Mouse (Mus musculus) kidney, embryonic 14.5 days (tissue): Measurements from ENCODE around the gene Ddb1. TPM values are rescaled to one million over a fixed set of nuclear protein-coding genes. Genes with fewer than 3 reads are reported as not detected.

Experiments used
- polyA plus RNA-seq: library from polyadenylated mRNA; unstranded; fragments of >200 nt; fragmentation: Nextera tagmentation; extraction: Ambion mirVana; gene quantifications from 2 replicates; pipeline ENCODE4 v1.2.1, GENCODE M21; 2014

Ddb1 gene
- polyA plus RNA-seq, 1 experiment from 2014 or later = 353 TPM

Other genes with a start within 250 kb of the Ddb1 start
- gene Syt7, start 216.2 kb upstream of the Ddb1 start, polyA plus RNA-seq = 2.1 and 2.3 TPM in 2 replicates
- 0.91 and 1.0 TPM in 2 replicates for gene Lrrc10b, start 147.9 kb upstream of the Ddb1 start, polyA plus RNA-seq
- gene Ppp1r32, start 122.4 kb upstream of the Ddb1 start, polyA plus RNA-seq = not detected in 2 replicates
- gene Cpsf7, start 80.1 kb upstream of the Ddb1 start, polyA plus RNA-seq = 40.7 and 63.0 TPM in 2 replicates
- gene Sdhaf2, start 79.2 kb upstream of the Ddb1 start, polyA plus RNA-seq = 65.1 and 65.6 TPM in 2 replicates
- 57.6 and 67.5 TPM in 2 replicates for gene Tmem216, start 49.1 kb upstream of the Ddb1 start, polyA plus RNA-seq
- gene Cyb561a3, start 28.2 kb upstream of the Ddb1 start, polyA plus RNA-seq = 10.5 and 14.1 TPM in 2 replicates
- gene Tmem138, start 28.0 kb upstream of the Ddb1 start, polyA plus RNA-seq = 57.9 and 59.2 TPM in 2 replicates
- gene Tkfc, start 327 bp downstream of the Ddb1 start, polyA plus RNA-seq = 21.5 and 30.0 TPM in 2 replicates
- gene Vwce, start 28.9 kb downstream of the Ddb1 start, polyA plus RNA-seq = 1.2 and 2.0 TPM in 2 replicates
- not detected in 2 replicates for gene Pga5, start 72.7 kb downstream of the Ddb1 start, polyA plus RNA-seq
- gene Vps37c, start 83.4 kb downstream of the Ddb1 start, polyA plus RNA-seq = 18.9 and 31.7 TPM in 2 replicates
- gene Cd5, start 133.7 kb downstream of the Ddb1 start, polyA plus RNA-seq = 0.46 and 0.61 TPM in 2 replicates
- gene Cd6, start 224.7 kb downstream of the Ddb1 start, polyA plus RNA-seq = 0.09 TPM in 1 of 2 replicates, not detected in the other
- 0.44 and 0.69 TPM in 2 replicates for gene Slc15a3, start 234.4 kb downstream of the Ddb1 start, polyA plus RNA-seq